Mouse (Mus musculus) lung, embryonic 15.5 days (tissue): ENCODE data around the gene Poll. TPM values are rescaled to one million over a fixed set of nuclear protein-coding genes. Genes with fewer than 3 reads are reported as not detected.

ENCODE experiments used
- ATAC-seq: fragments of 200-750 bp; cut with Nextera tagmentation; 2 replicates; pipeline ENCODE4 v1.8.0; 2017; ENCODE audit warnings: moderate number of reproducible peaks, borderline replicate concordance; ENCODE audit not compliant: low FRiP score, low TSS enrichment; ENCODE audit errors: extremely low read depth
- H3K27ac ChIP-seq: fragments of 300-500 bp; sonication (generic); 2 replicates; pipeline ENCODE4 v1.5.1; 2015; ENCODE audit warnings: moderate library complexity, mild to moderate bottlenecking, inconsistent platforms
- H3K27me3 ChIP-seq: fragments of 300-500 bp; sonication (generic); 2 replicates; pipeline ENCODE4 v1.6.1; 2015; ENCODE audit warnings: inconsistent platforms
- H3K36me3 ChIP-seq: fragments of 300-500 bp; sonication (generic); 2 replicates; pipeline ENCODE4 v1.6.1; 2015; ENCODE audit warnings: inconsistent platforms
- H3K4me1 ChIP-seq: fragments of 300-500 bp; sonication (generic); 2 replicates; pipeline ENCODE4 v1.6.1; 2015; ENCODE audit warnings: inconsistent platforms
- H3K4me2 ChIP-seq: fragments of 300-500 bp; sonication (generic); 2 replicates; pipeline ENCODE4 v1.6.1; 2015; ENCODE audit warnings: inconsistent platforms, mild to moderate bottlenecking, moderate library complexity
- H3K4me3 ChIP-seq: fragments of 300-500 bp; sonication (generic); 2 replicates; pipeline ENCODE4 v1.5.1; 2015; ENCODE audit warnings: mild to moderate bottlenecking, inconsistent platforms
- H3K9ac ChIP-seq: fragments of 300-500 bp; sonication (generic); 2 replicates; pipeline ENCODE4 v1.6.1; 2015; ENCODE audit warnings: inconsistent platforms
- H3K9me3 ChIP-seq: fragments of 300-500 bp; sonication (generic); 2 replicates; pipeline ENCODE4 v1.6.1; 2016; ENCODE audit warnings: inconsistent platforms
- WGBS: fragments of 180-500 bp; shearing (Covaris S2); methylation state at CpG from one replicate; pipeline ENCODE4 v1.1.7; 2015; 5-methylcytosine and 5-hydroxymethylcytosine counted together
- polyA plus RNA-seq: library from polyadenylated mRNA; unstranded; fragments of >200 nt; fragmentation: Nextera tagmentation; extraction: Ambion mirVana; gene quantifications from 2 replicates; pipeline ENCODE4 v1.2.1, GENCODE M21; 2015

Poll gene
- polyA plus RNA-seq, 1 experiment from 2014 or later, result 19.9 TPM

GRCm38 (mm10) chr19:45575632-45576001 is 15.3 kb upstream of the Poll start:
- Histone ChIP-seq H3K27ac (peak overlapping the region; percentile 87), H3K27me3 (no peaks in the 10 kb centered on the region), H3K9ac (0 out of 2 replicates have a peak overlapping the region, but pooled peaks have one; percentile 20), H3K4me3 (no peak overlapping the region), H3K4me1 (peaks cover 38% of the 10 kb centered on the region), H3K36me3 (peaks cover 19% of the 10 kb centered on the region; the same call in 1 of the 2 replicates), H3K9me3 (no peaks in the 10 kb centered on the region), H3K4me2 (0 out of 2 replicates have a peak overlapping the region, but pooled peaks have one; percentile 27)
- 10% methylated on average over 8 of the region's 8 CpGs for WGBS
- no peak for ATAC-seq

- Histone ChIP-seq H3K4me3 (no peak overlapping the region), H3K27me3 (no peaks in the 10 kb centered on the region), H3K4me1 (peaks cover 38% of the 10 kb centered on the region), H3K9me3 (no peaks in the 10 kb centered on the region), H3K9ac (0 out of 2 replicates have a peak overlapping the region, but pooled peaks have one; percentile 20), H3K4me2 (peak overlapping the region; percentile 27), H3K27ac (peak overlapping the region; percentile 87), H3K36me3 (peaks cover 19% of the 10 kb centered on the region; the same call in 1 of the 2 replicates)
- 19% methylated on average over 19 of the region's 19 CpGs for WGBS
- ATAC-seq, result no peak; the same call in 1 of the 2 replicates
These were observed 14.8 kb upstream of the Poll start for GRCm38 (mm10) chr19:45574941-45575631.

GRCm38 (mm10) chr19:45574339-45574898 is 14.1 kb upstream of the Poll start:
- H3K27ac ChIP-seq, result peak overlapping the region; percentile 87
- ATAC-seq, result no peak
- peaks cover 21% of the 10 kb centered on the region; the same call in 1 of the 2 replicates for H3K36me3 ChIP-seq
- 51% methylated on average over 7 of the region's 7 CpGs for WGBS
- H3K4me2 ChIP-seq, result no peak overlapping the region
- no peak overlapping the region for H3K4me3 ChIP-seq
- H3K27me3 ChIP-seq, result no peaks in the 10 kb centered on the region
- no peaks in the 10 kb centered on the region for H3K9me3 ChIP-seq
- peaks cover 38% of the 10 kb centered on the region for H3K4me1 ChIP-seq
- no peak overlapping the region for H3K9ac ChIP-seq

GRCm38 (mm10) chr19:45573861-45574267 is 13.5 kb upstream of the Poll start:
- Histone ChIP-seq H3K9me3 (no peaks in the 10 kb centered on the region), H3K27me3 (no peaks in the 10 kb centered on the region), H3K4me3 (no peak overlapping the region), H3K36me3 (peaks cover 15% of the 10 kb centered on the region; the same call in 1 of the 2 replicates), H3K4me1 (peaks cover 38% of the 10 kb centered on the region), H3K4me2 (no peak overlapping the region), H3K9ac (no peak overlapping the region), H3K27ac (no peak overlapping the region)
- 17% methylated on average over 6 of the region's 6 CpGs for WGBS
- peak; percentile 40; the same call in 1 of the 2 replicates for ATAC-seq

GRCm38 (mm10) chr19:45573033-45573432 is 12.7 kb upstream of the Poll start:
- Histone ChIP-seq H3K4me2 (no peak overlapping the region), H3K27me3 (no peaks in the 10 kb centered on the region), H3K36me3 (peaks cover 14% of the 10 kb centered on the region; the same call in 1 of the 2 replicates), H3K4me1 (peaks cover 38% of the 10 kb centered on the region), H3K9me3 (no peaks in the 10 kb centered on the region), H3K27ac (no peak overlapping the region), H3K4me3 (no peak overlapping the region), H3K9ac (no peak overlapping the region)
- ATAC-seq, result no peak
- WGBS, result 83% methylated on average over 6 of the region's 6 CpGs

- H3K9ac ChIP-seq, result no peak overlapping the region
- H3K4me2 ChIP-seq, result no peak overlapping the region
- WGBS, result 49% methylated on average over 14 of the region's 14 CpGs
- H3K4me1 ChIP-seq, result peaks cover 8% of the 10 kb centered on the region
- no peak overlapping the region for H3K4me3 ChIP-seq
- H3K27me3 ChIP-seq, result no peaks in the 10 kb centered on the region
- peaks cover 6% of the 10 kb centered on the region; the same call in 1 of the 2 replicates for H3K36me3 ChIP-seq
- H3K27ac ChIP-seq, result no peak overlapping the region
- ATAC-seq, result no peak
- H3K9me3 ChIP-seq, result no peaks in the 10 kb centered on the region
These were observed 7.0 kb upstream of the Poll start for GRCm38 (mm10) chr19:45567367-45567766.

- Histone ChIP-seq H3K9me3 (no peaks in the 10 kb centered on the region), H3K9ac (no peak overlapping the region), H3K27me3 (no peaks in the 10 kb centered on the region), H3K4me1 (peaks cover 11% of the 10 kb centered on the region), H3K36me3 (0 out of 2 replicates have a peak, but pooled peaks cover 3% of the 10 kb centered on the region), H3K4me3 (no peak overlapping the region), H3K27ac (no peak overlapping the region), H3K4me2 (no peak overlapping the region)
- ATAC-seq, result no peak
- 50% methylated on average over 15 of the region's 15 CpGs for WGBS
These were observed 5.8 kb upstream of the Poll start for GRCm38 (mm10) chr19:45565925-45566715.

GRCm38 (mm10) chr19:45554136-45554535 is 6.2 kb downstream of the Poll start:
- WGBS, result 92% methylated on average over 11 of the region's 11 CpGs
- Histone ChIP-seq H3K27me3 (no peaks in the 10 kb centered on the region), H3K4me3 (no peak overlapping the region), H3K36me3 (peaks cover 19% of the 10 kb centered on the region; the same call in 1 of the 2 replicates), H3K9me3 (no peaks in the 10 kb centered on the region), H3K9ac (no peak overlapping the region), H3K4me2 (no peak overlapping the region), H3K4me1 (peaks cover 7% of the 10 kb centered on the region), H3K27ac (no peak overlapping the region)
- ATAC-seq, result no peak

- Histone ChIP-seq H3K27me3 (no peaks in the 10 kb centered on the region), H3K4me1 (peaks cover 7% of the 10 kb centered on the region; the same call in 1 of the 2 replicates), H3K36me3 (peaks cover 19% of the 10 kb centered on the region; the same call in 1 of the 2 replicates), H3K4me2 (no peak overlapping the region), H3K9ac (no peak overlapping the region), H3K27ac (no peak overlapping the region), H3K4me3 (no peak overlapping the region), H3K9me3 (no peaks in the 10 kb centered on the region)
- WGBS, result 43% methylated on average over 6 of the region's 6 CpGs
- no peak for ATAC-seq
These were observed 8.1 kb downstream of the Poll start for GRCm38 (mm10) chr19:45552187-45552586.

GRCm38 (mm10) chr19:45549948-45550347 is 10.4 kb downstream of the Poll start:
- no peaks in the 10 kb centered on the region for H3K9me3 ChIP-seq
- no peak for ATAC-seq
- H3K27ac ChIP-seq, result no peak overlapping the region
- H3K9ac ChIP-seq, result no peak overlapping the region
- H3K4me2 ChIP-seq, result no peak overlapping the region
- H3K4me3 ChIP-seq, result no peak overlapping the region
- peaks cover 16% of the 10 kb centered on the region for H3K27me3 ChIP-seq
- peaks cover 15% of the 10 kb centered on the region; the same call in 1 of the 2 replicates for H3K36me3 ChIP-seq
- peaks cover 7% of the 10 kb centered on the region; the same call in 1 of the 2 replicates for H3K4me1 ChIP-seq
- 60% methylated on average over 4 of the region's 4 CpGs for WGBS

- Histone ChIP-seq H3K4me3 (no peak overlapping the region), H3K9ac (no peak overlapping the region), H3K9me3 (no peaks in the 10 kb centered on the region), H3K36me3 (peaks cover 12% of the 10 kb centered on the region; the same call in 1 of the 2 replicates), H3K4me2 (no peak overlapping the region), H3K27ac (no peak overlapping the region), H3K27me3 (peaks cover 16% of the 10 kb centered on the region), H3K4me1 (peaks cover 13% of the 10 kb centered on the region)
- WGBS, result 75% methylated on average over 23 of the region's 23 CpGs
- no peak for ATAC-seq
These were observed 11.0 kb downstream of the Poll start for GRCm38 (mm10) chr19:45549128-45549915.
